Mouse (Mus musculus) left cerebral cortex, adult 9 months (tissue): Measurements from ENCODE around the gene Cilp.

ENCODE experiments used
- DNase-seq, 2 experiments: peaks; one replicate each; pipeline ENCODE4 v3.0.0; 2022; ENCODE audit warnings: low spot score in 2 of 2

Cilp gene

GRCm38 (mm10) chr9:65294716-65295378, 29.9 kb downstream of the Cilp start:
- no peak for DNase-seq

- no peak for DNase-seq
Measured at GRCm38 (mm10) chr9:65297056-65297455, 32.1 kb downstream of the Cilp start.

GRCm38 (mm10) chr9:65298761-65299160, 33.8 kb downstream of the Cilp start:
- DNase-seq: no peak

- no peak for DNase-seq
Measured at GRCm38 (mm10) chr9:65299650-65300049, 34.7 kb downstream of the Cilp start.

GRCm38 (mm10) chr9:65302327-65302983, 37.5 kb downstream of the Cilp start:
- no peak for DNase-seq

- no peak for DNase-seq
Measured at GRCm38 (mm10) chr9:65303586-65303985, 38.6 kb downstream of the Cilp start.

- DNase-seq: no peak
Measured at GRCm38 (mm10) chr9:65304300-65304699, 39.3 kb downstream of the Cilp start.

- no peak for DNase-seq
Measured at GRCm38 (mm10) chr9:65306672-65307071, 41.7 kb downstream of the Cilp start.

GRCm38 (mm10) chr9:65308011-65308410, 43.0 kb downstream of the Cilp start:
- no peak for DNase-seq

- no peak for DNase-seq
Measured at GRCm38 (mm10) chr9:65312669-65313357, 47.8 kb downstream of the Cilp start.

GRCm38 (mm10) chr9:65313846-65314245, 48.9 kb downstream of the Cilp start:
- DNase-seq: no peak

GRCm38 (mm10) chr9:65322255-65322900, 57.4 kb downstream of the Cilp start:
- DNase-seq: no peak

GRCm38 (mm10) chr9:65325971-65326370, 61.0 kb downstream of the Cilp start:
- DNase-seq: no peak

GRCm38 (mm10) chr9:65327371-65327770, 62.4 kb downstream of the Cilp start:
- no peak for DNase-seq
